Mouse (Mus musculus): ENCODE measurements around the gene Prrc2a. TPM values are rescaled to one million over a fixed set of nuclear protein-coding genes. Genes with fewer than 3 reads are reported as not detected.

The Prrc2a gene
- 83.0 and 86.8 TPM in 2 replicates for polyA plus RNA-seq (2016; fragmentation: Nextera tagmentation; extraction: Ambion mirVana)

- no peaks in the 10 kb centered on the region for H3K27me3 ChIP-seq (replicated peaks)
- H3K9me3 ChIP-seq (replicated peaks): no peaks in the 10 kb centered on the region
- WGBS (ENCODE audit: insufficient replicate concordance): under 1% methylated on average over 89 of the region's 89 CpGs
- ATAC-seq: peak; percentile 96
- H3K4me1 ChIP-seq: peaks cover 39% of the 10 kb centered on the region
- H3K27ac ChIP-seq: peak within 1 kb of the TSS; percentile 95
- H3K4me2 ChIP-seq: peak within 1 kb of the TSS; percentile 78
- peaks cover 31% of the 10 kb centered on the region for H3K36me3 ChIP-seq
- peak within 1 kb of the TSS; percentile 99 for H3K9ac ChIP-seq
- H3K4me3 ChIP-seq: peak within 1 kb of the TSS; percentile 96
These were observed at the start of gene Prrc2a for GRCm38 (mm10) chr17:35164568-35165450. Prrc2a (minus strand) TSS chr17:35164897.

- WGBS (ENCODE audit: insufficient replicate concordance): 73% methylated on average over 5 of the region's 5 CpGs
- Histone ChIP-seq H3K27me3 (replicated peaks) (peaks cover 19% of the 10 kb centered on the region; the same call in 1 of the 2 replicates), H3K36me3 (no peaks in the 10 kb centered on the region), H3K9me3 (replicated peaks) (no peaks in the 10 kb centered on the region), H3K4me1 (0 out of 2 replicates have a peak, but pooled peaks cover 7% of the 10 kb centered on the region), H3K4me3 (no peak overlapping the region), H3K4me2 (no peak overlapping the region), H3K9ac (no peak overlapping the region), H3K27ac (no peak overlapping the region)
- no peak for ATAC-seq
These were observed 48.4 kb upstream of the Prrc2a start for GRCm38 (mm10) chr17:35213071-35213470.

DNA sequence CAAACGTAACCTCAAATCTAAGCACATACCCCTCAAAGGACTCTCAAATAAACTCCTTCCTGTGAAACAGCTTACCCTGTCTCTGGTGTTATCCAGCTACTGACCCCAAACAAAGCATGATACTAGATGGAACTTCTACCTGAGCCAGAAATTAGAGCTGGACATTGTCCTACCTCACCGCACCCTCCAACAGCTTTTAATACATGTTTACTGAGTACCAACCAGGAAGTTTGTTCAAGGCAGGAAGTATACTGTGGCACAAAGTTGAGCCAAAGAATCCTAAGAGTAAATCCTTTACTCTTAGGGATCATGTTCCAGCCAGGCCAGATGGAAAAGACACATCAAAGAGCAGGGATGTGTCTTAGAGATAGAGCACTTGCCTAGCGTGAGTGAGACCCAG is 45.9 kb upstream of the Prrc2a start:
- Histone ChIP-seq H3K4me1 (0 out of 2 replicates have a peak, but pooled peaks cover 7% of the 10 kb centered on the region), H3K4me3 (no peak overlapping the region), H3K27ac (no peak overlapping the region), H3K4me2 (no peak overlapping the region), H3K9me3 (replicated peaks) (no peaks in the 10 kb centered on the region), H3K27me3 (replicated peaks) (peaks cover 19% of the 10 kb centered on the region; the same call in 1 of the 2 replicates), H3K36me3 (no peaks in the 10 kb centered on the region), H3K9ac (no peak overlapping the region)
- WGBS (ENCODE audit: insufficient replicate concordance): 58% methylated on average over 3 of the region's 3 CpGs
- ATAC-seq: no peak

GRCm38 (mm10) chr17:35209785-35210535 is 45.3 kb upstream of the Prrc2a start:
- Histone ChIP-seq H3K4me2 (no peak overlapping the region), H3K9me3 (replicated peaks) (no peaks in the 10 kb centered on the region), H3K27me3 (replicated peaks) (peaks cover 23% of the 10 kb centered on the region), H3K4me1 (0 out of 2 replicates have a peak, but pooled peaks cover 6% of the 10 kb centered on the region), H3K36me3 (no peaks in the 10 kb centered on the region), H3K4me3 (no peak overlapping the region), H3K9ac (no peak overlapping the region), H3K27ac (no peak overlapping the region)
- 45% methylated on average over 12 of the region's 12 CpGs for WGBS (ENCODE audit: insufficient replicate concordance)
- no peak for ATAC-seq

- H3K9me3 ChIP-seq (replicated peaks): no peaks in the 10 kb centered on the region
- no peak overlapping the region for H3K27ac ChIP-seq
- H3K36me3 ChIP-seq: no peaks in the 10 kb centered on the region
- H3K4me3 ChIP-seq: no peak overlapping the region
- H3K4me1 ChIP-seq: 0 out of 2 replicates have a peak, but pooled peaks cover 9% of the 10 kb centered on the region
- peaks cover 56% of the 10 kb centered on the region for H3K27me3 ChIP-seq (replicated peaks)
- WGBS (ENCODE audit: insufficient replicate concordance): 49% methylated on average over 10 of the region's 10 CpGs
- H3K9ac ChIP-seq: no peak overlapping the region
- H3K4me2 ChIP-seq: no peak overlapping the region
- no peak for ATAC-seq
These were observed 40.7 kb upstream of the Prrc2a start for GRCm38 (mm10) chr17:35205380-35205769.

DNA sequence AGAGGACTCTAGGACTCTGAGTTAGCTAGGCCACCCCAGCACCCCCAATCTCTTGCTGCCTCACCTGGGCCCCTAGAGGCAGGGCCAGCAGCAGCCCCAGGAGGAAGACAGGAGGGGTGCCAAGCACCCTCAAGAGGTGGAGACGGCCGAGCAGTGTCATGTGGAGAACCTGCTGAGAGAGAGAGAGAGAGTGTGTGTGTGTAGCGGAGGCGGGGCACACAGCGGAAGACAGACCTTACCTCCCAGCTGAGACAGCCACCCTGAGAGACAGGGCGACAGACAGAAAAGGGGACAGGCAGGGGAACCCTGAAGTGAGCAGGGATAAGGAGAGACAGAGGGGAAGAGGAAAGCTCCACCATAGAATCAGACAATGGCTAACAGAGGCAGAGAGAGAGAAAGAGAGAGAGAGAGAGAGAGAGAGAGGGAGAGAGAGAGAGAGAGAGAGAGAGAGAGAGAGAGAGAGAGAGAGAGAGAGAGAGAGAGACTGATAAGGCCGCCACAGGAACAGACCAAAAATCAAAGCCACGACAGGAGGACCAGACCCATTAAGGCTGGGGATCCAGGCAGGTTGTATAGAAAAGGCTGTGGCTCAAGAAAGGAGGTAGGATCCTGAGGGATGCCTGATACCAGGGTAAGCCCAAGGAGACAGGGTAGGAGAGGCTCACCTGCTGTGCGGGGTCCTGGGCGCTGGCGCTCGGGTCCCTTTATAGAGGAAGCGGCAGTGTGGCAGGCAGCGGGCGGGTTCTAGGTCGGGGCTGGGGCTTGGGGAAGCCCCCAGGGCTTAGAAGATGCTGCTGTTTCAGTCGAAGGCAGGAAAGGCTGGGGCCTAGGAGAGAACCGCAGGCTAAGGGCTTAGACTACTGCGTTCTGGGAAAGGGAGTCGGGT is 40.0 kb upstream of the Prrc2a start, which contains the start of gene Lta:
Gene Lta, minus strand, starts transcription at position 858 of the 886 bp plus-strand sequence.
- 30% methylated on average over 20 of the region's 20 CpGs for WGBS (ENCODE audit: insufficient replicate concordance)
- H3K27ac ChIP-seq: no peak within 1 kb of the TSS

GRCm38 (mm10) chr17:35202442-35202841 is 37.7 kb upstream of the Prrc2a start:
- peaks cover 15% of the 10 kb centered on the region; the same call in 1 of the 2 replicates for H3K4me1 ChIP-seq
- no peak overlapping the region for H3K27ac ChIP-seq
- H3K27me3 ChIP-seq (replicated peaks): peaks cover 68% of the 10 kb centered on the region
- 57% methylated on average over 4 of the region's 4 CpGs for WGBS (ENCODE audit: insufficient replicate concordance)
- no peak overlapping the region for H3K4me3 ChIP-seq
- no peak overlapping the region for H3K4me2 ChIP-seq
- H3K36me3 ChIP-seq: no peaks in the 10 kb centered on the region
- H3K9me3 ChIP-seq (replicated peaks): no peaks in the 10 kb centered on the region
- ATAC-seq: no peak
- H3K9ac ChIP-seq: no peak overlapping the region

More for the DNA sequence above, 40.0 kb upstream of the Prrc2a start, which contains the start of gene Lta:
- H3K27me3 ChIP-seq (replicated peaks): peaks cover 58% of the 10 kb centered on the region
- no peak within 1 kb of the TSS for H3K9ac ChIP-seq
- H3K9me3 ChIP-seq (replicated peaks): no peaks in the 10 kb centered on the region
- no peak within 1 kb of the TSS for H3K4me3 ChIP-seq
- peaks cover 13% of the 10 kb centered on the region; the same call in 1 of the 2 replicates for H3K4me1 ChIP-seq
- H3K4me2 ChIP-seq: no peak within 1 kb of the TSS
- no peaks in the 10 kb centered on the region for H3K36me3 ChIP-seq
- no peak for ATAC-seq

GRCm38 (mm10) chr17:35201787-35202186 is 37.1 kb upstream of the Prrc2a start, which contains the start of gene Tnf:
Tnf (minus strand) TSS chr17:35202007.
- ATAC-seq: no peak
- Histone ChIP-seq H3K9me3 (replicated peaks) (no peaks in the 10 kb centered on the region), H3K4me3 (peak within 1 kb of the TSS; percentile 32), H3K36me3 (no peaks in the 10 kb centered on the region), H3K27me3 (replicated peaks) (peaks cover 73% of the 10 kb centered on the region), H3K4me1 (peaks cover 19% of the 10 kb centered on the region; the same call in 1 of the 2 replicates), H3K4me2 (peak within 1 kb of the TSS; percentile 44), H3K9ac (no peak within 1 kb of the TSS; the same call in 1 of the 2 replicates), H3K27ac (0 out of 2 replicates have a peak within 1 kb of the TSS, but pooled peaks have one; percentile 24)
- 9% methylated on average over 13 of the region's 13 CpGs for WGBS (ENCODE audit: insufficient replicate concordance)

- 0 out of 2 replicates have a peak overlapping the region, but pooled peaks have one; percentile 24 for H3K27ac ChIP-seq
- H3K9ac ChIP-seq: no peak overlapping the region; the same call in 1 of the 2 replicates
- H3K4me2 ChIP-seq: peak overlapping the region; percentile 44
- H3K9me3 ChIP-seq (replicated peaks): no peaks in the 10 kb centered on the region
- peaks cover 24% of the 10 kb centered on the region for H3K4me1 ChIP-seq
- 14% methylated on average over 11 of the region's 11 CpGs for WGBS (ENCODE audit: insufficient replicate concordance)
- H3K4me3 ChIP-seq: peak overlapping the region; percentile 32
- H3K27me3 ChIP-seq (replicated peaks): peaks cover 79% of the 10 kb centered on the region
- no peak for ATAC-seq
- H3K36me3 ChIP-seq: no peaks in the 10 kb centered on the region
These were observed 36.4 kb upstream of the Prrc2a start for GRCm38 (mm10) chr17:35201128-35201527.

- Histone ChIP-seq H3K4me3 (no peak overlapping the region; the same call in 1 of the 2 replicates), H3K4me2 (peak overlapping the region; percentile 44), H3K4me1 (peaks cover 31% of the 10 kb centered on the region), H3K27me3 (replicated peaks) (peaks cover 85% of the 10 kb centered on the region), H3K36me3 (no peaks in the 10 kb centered on the region), H3K9ac (no peak overlapping the region), H3K27ac (0 out of 2 replicates have a peak overlapping the region, but pooled peaks have one; percentile 24), H3K9me3 (replicated peaks) (no peaks in the 10 kb centered on the region)
- ATAC-seq: no peak
- 39% methylated on average over 11 of the region's 11 CpGs for WGBS (ENCODE audit: insufficient replicate concordance)
These were observed 35.7 kb upstream of the Prrc2a start for GRCm38 (mm10) chr17:35200398-35200797.

DNA sequence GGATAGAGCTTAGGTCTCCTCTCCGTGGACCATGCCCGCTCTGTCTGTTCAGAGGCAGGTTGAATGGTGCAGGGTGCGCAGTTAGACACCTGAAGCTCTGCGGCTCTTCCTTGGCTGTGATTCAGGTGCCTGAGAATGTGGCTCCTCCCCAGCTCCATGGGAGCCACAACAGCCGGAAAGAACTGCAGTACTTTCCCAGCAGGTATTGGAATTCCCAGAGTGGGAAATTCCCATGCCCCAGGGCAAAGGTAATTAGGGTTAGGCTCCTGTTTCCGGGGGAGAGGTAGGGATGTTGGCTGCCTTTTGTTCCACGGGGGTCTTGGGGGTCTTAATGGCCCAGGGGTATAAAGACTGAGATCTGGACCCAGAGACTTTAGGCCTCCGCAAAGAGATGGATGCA is 34.2 kb upstream of the Prrc2a start:
- no peak for ATAC-seq
- Histone ChIP-seq H3K27me3 (replicated peaks) (peaks cover 85% of the 10 kb centered on the region), H3K36me3 (no peaks in the 10 kb centered on the region), H3K4me1 (peaks cover 46% of the 10 kb centered on the region), H3K4me2 (no peak overlapping the region), H3K4me3 (no peak overlapping the region), H3K9ac (no peak overlapping the region), H3K27ac (no peak overlapping the region), H3K9me3 (replicated peaks) (no peaks in the 10 kb centered on the region)
- WGBS (ENCODE audit: insufficient replicate concordance): 63% methylated on average over 8 of the region's 8 CpGs
